21 mouse cellular contexts compared by ENCODE assay signal in the genomic region with DNA sequence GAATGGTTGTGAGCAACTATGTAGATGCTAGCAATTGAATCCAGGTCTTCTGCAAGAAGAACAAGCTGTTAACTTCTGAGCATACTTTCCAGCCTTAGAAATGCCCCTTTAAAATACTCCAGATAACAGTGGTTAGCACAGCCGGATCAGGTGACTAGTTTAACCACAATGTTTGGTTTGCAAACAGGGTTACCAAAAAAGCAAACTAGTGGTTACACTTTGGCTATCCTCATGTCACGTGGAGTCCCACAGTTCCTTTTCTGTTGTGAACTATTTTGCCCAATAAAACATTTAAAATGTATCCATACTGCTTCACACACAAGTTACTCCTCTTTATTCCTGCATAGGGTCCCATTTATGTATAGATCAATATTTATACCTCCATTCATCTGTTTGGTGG.
DNase-seq lines count a peak whose midpoint lies in the region; ATAC-seq lines count a peak whose summit lies in the region.
"Had no signal": no experiment of that assay in that cellular context is flagged by ENCODE, and none has a peak within 500 bp of the region (broad histone marks: within the 10 kb centered on the region; RNA-seq: fewer than 3 reads in every experiment).

No protein-coding gene starts in this region.

- H3K9me3 ChIP-seq in embryonic facial prominence, embryonic 14.5 days (ENCODE audit: control insufficient read depth, low read length) = no peaks in the 10 kb centered on the region
- no peaks in the 10 kb centered on the region for H3K9me3 ChIP-seq in embryonic facial prominence, embryonic 10.5 days
- H3K9me3 ChIP-seq: embryonic facial prominence, embryonic 15.5 days; forebrain, embryonic 15.5 days; heart, embryonic 13.5 days; hindbrain, embryonic 12.5 days had no signal

- H3K9ac ChIP-seq in embryonic facial prominence, embryonic 14.5 days (ENCODE audit: low read depth, low read length) = no peak overlapping the region
- H3K9ac ChIP-seq: embryonic facial prominence, embryonic 15.5 days; forebrain, embryonic 15.5 days; heart, embryonic 13.5 days; hindbrain, embryonic 12.5 days had no signal

- peak; percentile 34 for DNase-seq in embryonic facial prominence, embryonic 14.5 days (ENCODE audit: low spot score)
- no peak for DNase-seq in embryonic facial prominence, embryonic 10.5 days (ENCODE audit: low spot score)
- peak; percentile 41 for DNase-seq in lung, postnatal 25 days (ENCODE audit: low spot score)
- DNase-seq in lung, postnatal 14 days = no peak
- DNase-seq in cerebellum, postnatal 10 days = no peak
- DNase-seq in cerebellum, adult 11-12 months = no peak
- DNase-seq: adrenal gland, adult 2 months; adrenal gland, postnatal 25 days; cerebellum, adult 2 months; cerebellum, postnatal 14 days; gastrocnemius, postnatal 36 days; heart, adult 11 months; heart, postnatal 36 days had no signal

- no peak for ATAC-seq in embryonic facial prominence, embryonic 14.5 days (ENCODE audit: low read depth)
- ATAC-seq in hematopoietic stem cell, adult 5-6 weeks (replicated peaks in 1 of 2; ENCODE audit: insufficient read depth in 1 of 2, low FRiP score in 2 of 2, low TSS enrichment in 1 of 2, low read depth in 1 of 2, poor library complexity in 2 of 2, severe bottlenecking in 2 of 2) = peak; percentile 75 to 83
- ATAC-seq: forebrain, embryonic 15.5 days; hindbrain, embryonic 16.5 days; inflammation-experienced regulatory T-cells, adult 6 months had no signal

- H3K36me3 ChIP-seq in embryonic facial prominence, embryonic 14.5 days (ENCODE audit: control insufficient read depth, insufficient read depth, low read length) = no peaks in the 10 kb centered on the region
- no peaks in the 10 kb centered on the region for H3K36me3 ChIP-seq in embryonic facial prominence, embryonic 10.5 days (replicated peaks)
- H3K36me3 ChIP-seq: embryonic facial prominence, embryonic 15.5 days; forebrain, embryonic 15.5 days; heart, embryonic 13.5 days; hindbrain, embryonic 12.5 days had no signal

- 62% methylated on average over 2 of the region's 2 CpGs for WGBS in embryonic facial prominence, embryonic 14.5 days
- WGBS in embryonic facial prominence, embryonic 10.5 days = 89% methylated on average over 2 of the region's 2 CpGs

- no peaks in the 10 kb centered on the region for H3K27me3 ChIP-seq in embryonic facial prominence, embryonic 14.5 days (replicated peaks; ENCODE audit: control insufficient read depth, insufficient read depth, low read length)
- no peaks in the 10 kb centered on the region for H3K27me3 ChIP-seq in embryonic facial prominence, embryonic 10.5 days (replicated peaks; ENCODE audit: low read depth, poor library complexity, severe bottlenecking)
- H3K27me3 ChIP-seq: embryonic facial prominence, embryonic 15.5 days; forebrain, embryonic 15.5 days; heart, embryonic 13.5 days; hindbrain, embryonic 12.5 days had no signal

- H3K4me1 ChIP-seq in embryonic facial prominence, embryonic 14.5 days (ENCODE audit: control insufficient read depth, insufficient read depth, low read length) = peaks cover 14% of the 10 kb centered on the region; the same call in 1 of the 2 replicates
- H3K4me1 ChIP-seq in embryonic facial prominence, embryonic 10.5 days = peaks cover 31% of the 10 kb centered on the region
- H3K4me1 ChIP-seq: forebrain, embryonic 15.5 days; hindbrain, embryonic 12.5 days had no signal

- no peak overlapping the region for H3K4me3 ChIP-seq in embryonic facial prominence, embryonic 14.5 days (ENCODE audit: low read depth, low read length)
- H3K4me3 ChIP-seq in embryonic facial prominence, embryonic 10.5 days = no peak overlapping the region
- H3K4me3 ChIP-seq: embryonic facial prominence, embryonic 15.5 days; erythroblast, embryonic 14.5 days; forebrain, embryonic 15.5 days; heart, embryonic 13.5 days; hindbrain, embryonic 12.5 days had no signal

- no peak overlapping the region for H3K4me2 ChIP-seq in embryonic facial prominence, embryonic 14.5 days (ENCODE audit: low read depth, low read length)
- H3K4me2 ChIP-seq: embryonic facial prominence, embryonic 15.5 days; forebrain, embryonic 15.5 days; heart, embryonic 13.5 days; hindbrain, embryonic 12.5 days had no signal

- no peak overlapping the region for H3K27ac ChIP-seq in embryonic facial prominence, embryonic 14.5 days (replicated peaks; ENCODE audit: low read depth, low read length)
- H3K27ac ChIP-seq in embryonic facial prominence, embryonic 10.5 days (replicated peaks) = no peak overlapping the region
- H3K27ac ChIP-seq: embryonic facial prominence, embryonic 15.5 days; forebrain, embryonic 15.5 days; heart, embryonic 13.5 days; hindbrain, embryonic 12.5 days had no signal

Comparison
In these comparisons a context has a peak if more than half of its experiments do, and no peak if none do; other contexts are left out.
1. DNase-seq: peak in embryonic facial prominence, embryonic 14.5 days (single experiment) and lung, postnatal 25 days (single experiment); none in embryonic facial prominence, embryonic 10.5 days (single experiment), lung, postnatal 14 days (single experiment), cerebellum, postnatal 10 days (0 of 2) and cerebellum, adult 11-12 months (single experiment).